Mouse (Mus musculus): Measurements from ENCODE around the gene Gabpb2.

GRCm38 (mm10) chr3:95228894-95229780, 11.4 kb upstream of the Gabpb2 start:
- TF ChIP-seq CTCF (IDR thresholded peaks at IDR 0.05; ENCODE audit: borderline replicate concordance, insufficient read depth, low read length) (no peak), POLR2A (IDR thresholded peaks at IDR 0.05; ENCODE audit: low read depth, low read length) (no peak; the same call in 1 of the 2 replicates)

Measured in embryonic fibroblast, embryonic 13.5 days (primary cell).